Mouse (Mus musculus) C2C12 (cell line): ENCODE results near the gene Fam193b. TPM values are rescaled to one million over a fixed set of nuclear protein-coding genes. Genes with fewer than 3 reads are reported as not detected.
"Not testable (repeated sequence)": the region's sequence is repeated elsewhere in the genome, so short reads cannot be mapped to it uniquely, and the experiment has no call there.

Source experiments
- H3K27me3 ChIP-seq: one replicate; pipeline ENCODE4 v1.6.1; 2011; ENCODE audit not compliant: control insufficient read depth, insufficient read depth, insufficient read length
- H3K36me3 ChIP-seq: one replicate; pipeline ENCODE4 v1.6.1; 2011; ENCODE audit not compliant: control insufficient read depth, insufficient read depth
- H3K4me3 ChIP-seq: one replicate; pipeline ENCODE4 v1.5.1; 2011; ENCODE audit warnings: mild to moderate bottlenecking, control low read depth; ENCODE audit not compliant: poor library complexity, insufficient read depth, severe bottlenecking
- H3K79me2 ChIP-seq: one replicate; pipeline ENCODE4 v1.6.1; 2011; ENCODE audit not compliant: control insufficient read depth, insufficient read depth
- H3K79me3 ChIP-seq: one replicate; pipeline ENCODE4 v1.6.1; 2011; ENCODE audit warnings: low read depth, control low read depth
- H3ac ChIP-seq: one replicate; pipeline ENCODE3; 2011; ENCODE audit warnings: low read depth; ENCODE audit not compliant: control insufficient read depth, insufficient read length
- CEBPB ChIP-seq: IDR thresholded peaks from one replicate; pipeline ENCODE4 v1.6.1; 2011; ENCODE audit warnings: low read depth, mild to moderate bottlenecking, control low read depth, moderate library complexity
- CTCF ChIP-seq: IDR thresholded peaks from one replicate; pipeline ENCODE4 v1.5.1; 2011; ENCODE audit not compliant: control insufficient read depth, insufficient read depth, insufficient read length
- FOSL1 ChIP-seq: IDR thresholded peaks from one replicate; pipeline ENCODE4 v1.8.0; 2011; ENCODE audit warnings: mild to moderate bottlenecking, low read length; ENCODE audit not compliant: poor library complexity, insufficient read depth, severe bottlenecking
- MAX ChIP-seq: IDR thresholded peaks from one replicate; pipeline ENCODE4 v1.6.1; 2011; ENCODE audit warnings: mild to moderate bottlenecking, control low read depth
- MYOD1 ChIP-seq: IDR thresholded peaks from one replicate; pipeline ENCODE4 v1.6.1; 2011; ENCODE audit warnings: low read depth; ENCODE audit not compliant: control insufficient read depth, insufficient read length
- MYOG ChIP-seq: IDR thresholded peaks from one replicate; pipeline ENCODE4 v1.6.1; 2011; ENCODE audit not compliant: control insufficient read depth, insufficient read length; ENCODE audit errors: extremely low read depth
- USF1 ChIP-seq: IDR thresholded peaks from one replicate; pipeline ENCODE4 v1.6.1; 2011; ENCODE audit warnings: low read depth, mild to moderate bottlenecking, control low read depth, moderate library complexity
- polyA plus RNA-seq: library from polyadenylated mRNA; unstranded; fragments of >200 nt; fragmentation: generic; extraction: Trizol; gene quantifications from one replicate; pipeline ENCODE4 v1.2.1, GENCODE M21; 2012; ENCODE audit warnings: missing spikeins

The Fam193b gene
- polyA plus RNA-seq, 1 experiment = 15.9 TPM

DNA sequence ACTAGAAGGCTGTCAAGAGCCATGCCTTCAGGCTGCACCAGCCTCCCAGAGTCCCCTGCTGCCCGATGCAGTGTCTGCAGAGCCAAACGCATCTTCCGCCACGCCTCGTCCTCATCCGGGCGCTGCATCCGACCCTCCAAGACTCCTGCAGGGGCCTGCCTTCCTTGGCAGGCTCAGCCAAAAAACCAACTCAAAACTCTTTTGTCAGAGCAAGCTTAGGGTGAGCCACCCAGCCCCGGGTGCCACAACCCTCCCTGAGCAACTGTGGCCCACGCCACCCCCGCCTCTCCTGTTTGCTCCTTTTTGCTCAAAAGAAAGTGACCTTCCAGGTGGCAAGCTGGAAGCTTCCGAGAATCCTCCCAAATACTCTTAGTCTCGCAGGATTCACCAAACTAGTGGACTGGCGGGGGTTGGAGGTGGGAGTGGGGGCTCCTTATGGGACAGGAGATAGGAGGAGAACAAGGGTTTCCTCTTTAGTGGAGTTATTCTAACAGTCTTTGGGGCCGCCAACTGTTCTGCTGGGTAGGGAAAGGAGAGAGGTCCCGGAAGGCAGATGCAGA is 1.1 kb downstream of the Fam193b start:
- H3K36me3 ChIP-seq = peaks cover 7% of the 10 kb centered on the region
- H3K79me3 ChIP-seq = peaks cover 45% of the 10 kb centered on the region
- TF ChIP-seq MYOG = no peak
- no peak for TF ChIP-seq FOSL1
- H3K4me3 ChIP-seq = peak overlapping the region; percentile 85
- H3ac ChIP-seq = peak overlapping the region; percentile 80
- H3K27me3 ChIP-seq = no peaks in the 10 kb centered on the region
- H3K79me2 ChIP-seq = peaks cover 74% of the 10 kb centered on the region

DNA sequence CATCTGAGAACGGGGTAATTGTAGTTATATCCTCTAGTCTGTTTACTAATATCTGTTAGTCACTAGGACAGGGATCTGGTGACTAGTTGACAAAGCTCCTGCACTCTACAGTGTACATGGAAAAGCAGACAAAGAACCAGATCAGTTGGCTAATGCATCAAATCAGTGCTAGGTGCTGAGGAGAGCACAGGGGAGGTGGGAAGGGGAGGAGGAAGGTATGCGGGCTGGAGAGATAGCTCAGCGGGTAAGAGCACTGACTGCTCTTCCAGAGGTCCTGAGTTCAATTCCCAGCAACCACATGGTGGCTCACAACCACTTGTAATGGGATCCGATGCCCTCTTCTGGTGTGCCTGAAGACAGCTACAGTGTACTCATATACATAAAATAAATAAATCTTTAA is 2.4 kb downstream of the Fam193b start:
- not testable (repeated sequence) for H3K27me3 ChIP-seq, H3K36me3 ChIP-seq, H3ac ChIP-seq, H3K4me3 ChIP-seq
- H3K79me3 ChIP-seq = peaks cover 54% of the 10 kb centered on the region
- H3K79me2 ChIP-seq = peaks cover 87% of the 10 kb centered on the region

DNA sequence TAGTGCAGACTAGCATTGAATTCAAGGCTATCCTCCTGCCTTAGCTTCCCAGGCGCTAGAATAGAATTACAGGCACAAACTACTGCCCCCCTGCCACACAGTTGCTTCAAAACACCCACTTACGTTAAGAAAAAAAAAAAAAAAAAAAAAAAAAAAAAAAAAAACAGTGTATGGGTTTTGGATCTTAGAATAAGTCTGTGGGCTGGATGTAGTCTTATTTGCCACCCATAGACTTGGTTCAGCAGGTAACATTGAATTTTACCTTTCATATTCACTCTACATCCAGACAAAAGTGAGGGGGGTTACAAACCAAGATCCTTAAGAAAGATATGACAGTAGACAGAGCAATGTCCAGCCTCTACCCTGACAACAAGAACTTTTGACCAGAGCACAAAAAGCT is 3.0 kb downstream of the Fam193b start:
- no peak for TF ChIP-seq MYOD1
- TF ChIP-seq MAX = no peak
- TF ChIP-seq CEBPB = no peak
- TF ChIP-seq MYOG = no peak
- TF ChIP-seq USF1 = no peak
- TF ChIP-seq FOSL1 = no peak
- no peak for TF ChIP-seq CTCF
- peaks cover 7% of the 10 kb centered on the region for H3K36me3 ChIP-seq
- no peak overlapping the region for H3ac ChIP-seq
- peaks cover 93% of the 10 kb centered on the region for H3K79me2 ChIP-seq
- peaks cover 56% of the 10 kb centered on the region for H3K79me3 ChIP-seq
- H3K27me3 ChIP-seq = no peaks in the 10 kb centered on the region
- H3K4me3 ChIP-seq = no peak overlapping the region

DNA sequence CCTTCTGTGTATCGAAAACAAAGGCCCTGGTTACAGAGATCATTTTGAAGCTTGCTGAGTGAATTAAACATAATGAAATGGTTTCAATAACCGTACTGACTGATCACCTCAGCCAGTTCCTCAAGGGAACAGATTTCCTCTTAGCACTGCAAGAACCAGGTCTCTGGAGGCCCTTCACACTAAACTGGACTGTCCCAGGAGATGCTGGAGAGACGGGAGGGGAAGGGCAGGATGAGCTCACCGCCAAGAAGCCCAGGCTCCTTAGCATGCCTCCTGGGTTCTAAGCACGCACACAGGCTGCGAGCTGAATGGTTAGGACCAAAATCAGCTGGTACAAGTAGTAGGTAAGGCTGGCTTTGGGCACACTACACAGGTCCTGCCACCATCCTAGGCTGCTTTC is 3.9 kb downstream of the Fam193b start:
- Histone ChIP-seq H3K27me3 (no peaks in the 10 kb centered on the region), H3ac (no peak overlapping the region), H3K36me3 (peaks cover 7% of the 10 kb centered on the region), H3K79me3 (peaks cover 58% of the 10 kb centered on the region), H3K79me2 (peaks cover 98% of the 10 kb centered on the region), H3K4me3 (no peak overlapping the region)
- no peak for TF ChIP-seq MYOD1
- no peak for TF ChIP-seq CEBPB
- TF ChIP-seq USF1 = no peak
- TF ChIP-seq MYOG = no peak
- TF ChIP-seq FOSL1 = no peak
- no peak for TF ChIP-seq CTCF
- TF ChIP-seq MAX = no peak

DNA sequence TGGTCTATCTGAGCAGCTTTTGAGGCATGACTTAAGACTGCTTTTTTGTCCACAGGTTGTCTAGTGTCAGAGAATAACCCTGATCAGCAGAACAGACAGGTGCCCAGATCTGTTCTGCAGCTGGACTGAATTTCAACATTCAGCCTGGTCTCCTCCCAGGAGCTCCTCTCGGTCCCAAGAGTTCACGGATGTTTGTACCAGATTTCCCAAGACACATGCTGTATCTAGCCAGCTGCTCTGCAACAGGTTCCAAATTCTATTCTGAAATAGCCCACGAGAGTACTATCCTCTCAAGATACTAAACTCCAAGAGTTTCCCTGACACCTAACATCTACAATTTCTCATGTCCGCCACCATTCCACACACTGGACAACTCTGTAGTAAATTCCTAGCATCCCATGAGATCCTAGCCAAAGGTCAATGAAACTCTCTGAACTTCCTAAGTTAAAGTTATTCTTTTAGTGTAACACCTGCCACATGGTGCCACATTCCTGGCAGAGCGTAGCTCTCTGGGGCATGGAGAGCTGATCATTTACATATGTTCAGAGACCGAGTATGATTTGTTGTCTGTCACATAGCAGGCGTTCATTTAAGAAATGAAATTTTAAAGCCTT is 7.5 kb downstream of the Fam193b start:
- TF ChIP-seq USF1 (no peak), CTCF (no peak), MAX (no peak), MYOD1 (no peak), MYOG (no peak), FOSL1 (no peak), CEBPB (no peak)
- H3K27me3 ChIP-seq = no peaks in the 10 kb centered on the region
- H3K36me3 ChIP-seq = peaks cover 8% of the 10 kb centered on the region
- peaks cover 40% of the 10 kb centered on the region for H3K79me3 ChIP-seq
- H3K4me3 ChIP-seq = no peak overlapping the region
- no peak overlapping the region for H3ac ChIP-seq
- H3K79me2 ChIP-seq = peaks cover 93% of the 10 kb centered on the region

DNA sequence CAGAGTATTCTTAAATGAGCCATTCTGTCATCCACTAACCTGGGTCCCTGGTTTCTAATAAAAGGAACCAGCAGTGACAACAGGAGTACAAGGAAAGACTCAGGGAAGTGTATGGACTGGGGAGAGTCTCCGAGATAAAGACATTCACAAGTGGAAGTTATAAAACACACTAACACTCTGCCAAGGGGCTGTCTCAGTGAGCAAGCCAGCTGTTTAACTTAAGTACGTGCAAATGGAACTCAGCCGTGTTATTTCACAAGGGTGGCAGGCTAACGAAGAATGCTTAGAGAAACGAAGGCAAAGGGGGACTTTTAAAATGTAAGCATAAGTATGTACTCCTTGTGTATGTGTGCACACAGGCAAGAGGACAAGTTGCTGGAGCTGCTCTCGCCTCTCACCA is 13.4 kb downstream of the Fam193b start:
- Histone ChIP-seq H3K79me2 (peaks cover 51% of the 10 kb centered on the region), H3K27me3 (no peaks in the 10 kb centered on the region), H3K4me3 (no peak overlapping the region), H3K36me3 (peaks cover 24% of the 10 kb centered on the region), H3K79me3 (peaks cover 10% of the 10 kb centered on the region), H3ac (no peak overlapping the region)
- TF ChIP-seq FOSL1 (no peak), CEBPB (no peak), MAX (no peak), MYOG (no peak), MYOD1 (no peak), CTCF (no peak)
